Mouse (Mus musculus) left cerebral cortex, adult 2 months (tissue): ENCODE measurements at regions not wholly inside any gene's neighbourhood (a gene's known extent, or its start where the extent isn't known, plus 50 kb on each side); places are given as distances from the start of the nearest gene placed in this dataset.

Source experiments
- DNase-seq, 2 experiments: peaks; one replicate each; pipeline ENCODE4 v3.0.0; 2021 to 2022; ENCODE audit warnings: low spot score in 2 of 2, mixed read lengths in 1 of 2; ENCODE audit errors: extremely low spot score in 1 of 2
- H3K27ac ChIP-seq: fragments of 200-600 bp; 2 replicates; pipeline ENCODE4 v1.8.1; 2022
- H3K4me3 ChIP-seq: fragments of 200-600 bp; 2 replicates; pipeline ENCODE4 v1.8.1; 2022
- CTCF ChIP-seq: fragments of 200-600 bp; IDR thresholded peaks from 2 replicates; pipeline ENCODE4 v1.8.1; 2022; ENCODE audit warnings: antibody characterized with exemption, mild to moderate bottlenecking, moderate library complexity
- intact Hi-C: fragments of 180-260 bp; cut with DNase I; formaldehyde crosslinking; loops from one replicate; pipeline ENCODE4 v1.15.1; 2025

- Histone ChIP-seq H3K4me3 (no peak overlapping the region), H3K27ac (no peak overlapping the region)
- no peak for DNase-seq
- intact Hi-C loops: loop anchor here (5.0 kb wide), 1 partner anchor 209 kb away; the partner anchor contains the start of gene Mafb
- TF ChIP-seq CTCF: no peak
Observed at GRCm38 (mm10) chr2:160158599-160159261, 175.2 kb downstream of the Gm826 start.

DNA sequence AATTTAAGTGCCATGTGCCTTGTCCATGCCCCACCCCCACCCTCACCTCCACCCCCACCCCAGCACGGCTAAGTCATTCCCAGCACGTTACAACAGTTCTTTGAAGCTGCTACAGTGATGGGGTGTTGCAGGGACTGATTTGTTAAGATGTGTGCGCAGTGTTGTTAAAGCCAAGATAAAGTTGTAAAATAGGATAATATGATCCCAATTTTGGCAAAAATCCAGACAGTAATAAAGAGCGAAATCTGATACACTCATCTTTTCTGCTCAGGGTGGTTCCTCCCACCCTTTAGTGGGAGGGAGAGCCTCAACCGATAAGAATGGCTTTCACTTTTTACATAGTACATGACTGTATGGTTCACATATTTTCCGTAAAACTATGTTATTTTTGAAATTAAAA is 180.2 kb downstream of the Gm826 start:
- DNase-seq: no peak
- Histone ChIP-seq H3K4me3 (no peak overlapping the region), H3K27ac (no peak overlapping the region)
- no peak for TF ChIP-seq CTCF
- intact Hi-C loops: no loop called here

- intact Hi-C loops: no loop called here
- no peak overlapping the region for H3K4me3 ChIP-seq
- TF ChIP-seq CTCF: no peak
- no peak for DNase-seq
- no peak overlapping the region for H3K27ac ChIP-seq
Observed at GRCm38 (mm10) chr2:160152101-160152500, 181.9 kb downstream of the Gm826 start.

DNA sequence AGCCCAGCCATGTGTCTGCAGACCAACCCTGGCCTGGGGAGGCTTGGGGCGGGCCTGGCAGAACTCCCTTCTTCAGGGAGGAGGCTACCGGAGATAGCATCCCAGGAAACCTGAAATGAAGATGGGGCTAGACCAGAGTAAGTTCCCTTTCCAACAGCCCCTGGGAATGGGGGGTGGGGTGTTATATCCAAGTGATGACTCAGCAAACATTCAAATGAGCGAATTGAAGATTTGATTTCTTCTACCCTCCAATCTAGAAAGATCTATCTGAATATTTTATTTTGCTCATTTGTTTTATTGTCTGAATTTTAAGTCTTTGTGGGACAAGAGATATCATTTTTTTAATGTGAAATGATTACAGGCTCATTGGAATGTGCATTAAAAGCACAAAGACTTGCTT is 185.0 kb downstream of the Gm826 start:
- no peak overlapping the region for H3K27ac ChIP-seq
- TF ChIP-seq CTCF: no peak
- no peak for DNase-seq
- intact Hi-C loops: no loop called here
- no peak overlapping the region for H3K4me3 ChIP-seq

- intact Hi-C loops: no loop called here
- Histone ChIP-seq H3K27ac (no peak overlapping the region), H3K4me3 (no peak overlapping the region)
- no peak for TF ChIP-seq CTCF
- no peak for DNase-seq
Observed at GRCm38 (mm10) chr2:160148516-160148915, 185.4 kb downstream of the Gm826 start.

GRCm38 (mm10) chr2:160148031-160148430 is 185.9 kb downstream of the Gm826 start:
- intact Hi-C loops: no loop called here
- TF ChIP-seq CTCF: no peak
- Histone ChIP-seq H3K27ac (no peak overlapping the region), H3K4me3 (no peak overlapping the region)
- DNase-seq: no peak

DNA sequence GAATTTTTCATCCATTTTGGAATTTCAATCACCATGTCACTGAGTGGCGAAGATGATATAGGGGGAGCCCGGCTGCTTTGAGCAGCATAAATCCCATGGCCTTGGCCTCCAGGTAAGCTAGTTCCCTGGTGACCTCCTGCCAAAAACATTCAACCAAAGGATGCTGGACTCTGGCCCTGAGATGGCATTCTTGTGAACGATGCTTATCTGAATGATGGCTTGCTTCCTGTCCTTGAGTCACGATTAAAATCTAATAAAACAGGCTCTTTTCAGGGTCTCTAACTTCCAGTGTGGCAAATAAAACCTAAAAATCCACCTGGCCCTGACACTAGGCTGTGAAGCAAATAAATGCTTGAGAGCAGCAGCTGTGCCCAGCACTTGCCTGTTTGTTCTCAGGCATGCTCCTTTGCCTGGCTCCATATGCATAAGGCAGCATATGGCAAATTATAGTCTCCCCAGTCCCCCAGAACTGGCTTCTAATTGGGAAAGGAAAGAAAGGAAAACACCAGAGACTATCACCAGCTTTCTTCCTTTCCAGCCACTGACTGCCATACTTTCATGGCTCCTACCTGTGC is 193.7 kb downstream of the Gm826 start:
- DNase-seq: no peak
- TF ChIP-seq CTCF: no peak
- intact Hi-C loops: no loop called here
- Histone ChIP-seq H3K4me3 (no peak overlapping the region), H3K27ac (no peak overlapping the region)

GRCm38 (mm10) chr2:160138091-160138490 is 195.9 kb downstream of the Gm826 start:
- intact Hi-C loops: no loop called here
- H3K27ac ChIP-seq: no peak overlapping the region
- no peak overlapping the region for H3K4me3 ChIP-seq
- no peak for DNase-seq
- TF ChIP-seq CTCF: no peak

GRCm38 (mm10) chr2:160131797-160132196 is 202.2 kb downstream of the Gm826 start:
- no peak for TF ChIP-seq CTCF
- Histone ChIP-seq H3K4me3 (no peak overlapping the region), H3K27ac (no peak overlapping the region)
- no peak for DNase-seq
- intact Hi-C loops: no loop called here

GRCm38 (mm10) chr2:160131386-160131785 is 202.6 kb downstream of the Gm826 start:
- no peak for DNase-seq
- intact Hi-C loops: no loop called here
- Histone ChIP-seq H3K27ac (no peak overlapping the region), H3K4me3 (no peak overlapping the region)
- no peak for TF ChIP-seq CTCF

DNA sequence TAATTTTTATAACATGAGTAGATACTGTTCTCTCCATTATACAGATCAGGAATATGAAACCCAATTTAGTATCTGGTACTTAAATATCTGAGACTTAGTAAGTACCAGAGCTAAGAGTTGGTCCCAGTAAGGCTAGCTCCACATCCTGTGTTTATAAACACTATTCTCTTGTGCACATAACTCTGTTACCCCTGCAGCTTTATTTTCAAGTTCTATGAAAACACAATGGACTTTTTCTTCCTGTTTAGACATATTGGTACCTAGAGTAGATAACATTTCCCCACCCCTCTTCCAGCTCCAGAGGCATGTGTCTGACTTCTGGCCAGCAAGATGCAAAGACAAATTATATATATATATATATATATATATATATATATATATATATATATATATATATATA is 216.8 kb downstream of the Gm826 start:
- H3K4me3 ChIP-seq: no peak overlapping the region
- DNase-seq: no peak
- TF ChIP-seq CTCF: no peak
- H3K27ac ChIP-seq: no peak overlapping the region
- intact Hi-C loops: no loop called here

DNA sequence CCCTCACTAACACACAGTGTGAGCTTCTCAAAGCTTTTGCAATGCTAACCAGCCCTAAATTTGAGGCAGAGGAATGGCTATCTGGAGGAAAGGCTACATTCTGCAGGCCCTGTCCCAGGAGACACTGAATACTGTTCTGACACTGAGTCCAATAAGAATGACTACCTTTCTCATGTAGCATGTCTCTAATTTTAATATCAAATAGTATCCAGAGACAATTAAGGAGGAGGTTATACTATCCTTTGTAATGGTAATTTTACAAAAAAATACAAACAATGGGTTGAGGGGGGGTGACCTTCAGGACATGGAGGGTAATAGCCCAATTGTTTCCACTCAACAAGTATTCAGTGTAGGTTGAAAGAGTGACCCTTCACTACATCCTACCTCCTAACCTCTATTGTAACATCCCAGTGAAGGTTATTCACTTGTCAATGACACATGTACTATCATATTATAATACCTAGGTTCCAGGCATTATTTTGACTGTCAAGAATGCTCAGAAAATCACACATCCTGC is 222.7 kb downstream of the Gm826 start:
- intact Hi-C loops: no loop called here
- H3K27ac ChIP-seq: no peak overlapping the region
- no peak for TF ChIP-seq CTCF
- no peak for DNase-seq
- no peak overlapping the region for H3K4me3 ChIP-seq

DNA sequence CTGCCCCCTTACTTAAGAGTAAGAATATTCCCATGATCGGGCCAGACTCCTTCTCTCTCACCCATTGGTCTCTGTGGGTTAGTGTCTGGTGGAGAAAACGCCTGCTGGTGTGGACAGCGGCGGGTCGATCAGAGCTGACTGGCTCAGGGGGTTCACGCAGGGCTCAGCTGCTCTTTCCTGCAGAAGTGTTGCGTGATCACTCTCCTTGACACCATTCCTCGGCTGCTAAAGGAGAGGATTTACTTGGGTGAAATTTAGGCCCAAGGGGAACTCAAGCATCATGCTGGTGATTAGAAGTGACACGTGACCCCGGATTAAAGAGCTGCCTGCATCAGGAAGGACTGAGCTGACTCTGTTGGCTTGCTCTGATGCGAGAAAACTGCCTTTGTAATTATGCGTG is 240.9 kb downstream of the Gm826 start:
- no peak for TF ChIP-seq CTCF
- no peak for DNase-seq
- Histone ChIP-seq H3K4me3 (no peak overlapping the region), H3K27ac (no peak overlapping the region)
- intact Hi-C loops: no loop called here
